Mouse (Mus musculus): ENCODE measurements around the gene Fstl4.
"Not testable (repeated sequence)": the region's sequence is repeated elsewhere in the genome, so short reads cannot be mapped to it uniquely, and the experiment has no call there.

Fstl4 gene

DNA sequence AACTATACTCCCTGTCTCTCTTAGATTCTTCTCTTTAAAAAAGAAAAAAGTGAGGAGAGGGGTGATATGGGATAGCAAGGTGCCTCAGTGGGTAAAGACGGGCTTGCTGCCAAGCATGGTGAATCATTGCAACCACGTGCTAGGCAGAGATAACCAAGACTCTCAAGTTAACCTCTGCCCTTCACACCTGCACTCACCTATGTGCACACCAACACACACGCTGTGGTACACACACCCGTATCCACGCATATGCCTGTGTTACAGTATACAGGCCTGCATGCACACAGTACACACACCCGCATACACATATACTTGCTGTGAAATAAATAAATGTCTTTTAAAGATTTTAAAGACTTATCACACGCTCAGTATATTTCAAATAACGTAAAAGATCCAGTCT lies 375.8 kb downstream of the Fstl4 start:
- no peak for DNase-seq

DNA sequence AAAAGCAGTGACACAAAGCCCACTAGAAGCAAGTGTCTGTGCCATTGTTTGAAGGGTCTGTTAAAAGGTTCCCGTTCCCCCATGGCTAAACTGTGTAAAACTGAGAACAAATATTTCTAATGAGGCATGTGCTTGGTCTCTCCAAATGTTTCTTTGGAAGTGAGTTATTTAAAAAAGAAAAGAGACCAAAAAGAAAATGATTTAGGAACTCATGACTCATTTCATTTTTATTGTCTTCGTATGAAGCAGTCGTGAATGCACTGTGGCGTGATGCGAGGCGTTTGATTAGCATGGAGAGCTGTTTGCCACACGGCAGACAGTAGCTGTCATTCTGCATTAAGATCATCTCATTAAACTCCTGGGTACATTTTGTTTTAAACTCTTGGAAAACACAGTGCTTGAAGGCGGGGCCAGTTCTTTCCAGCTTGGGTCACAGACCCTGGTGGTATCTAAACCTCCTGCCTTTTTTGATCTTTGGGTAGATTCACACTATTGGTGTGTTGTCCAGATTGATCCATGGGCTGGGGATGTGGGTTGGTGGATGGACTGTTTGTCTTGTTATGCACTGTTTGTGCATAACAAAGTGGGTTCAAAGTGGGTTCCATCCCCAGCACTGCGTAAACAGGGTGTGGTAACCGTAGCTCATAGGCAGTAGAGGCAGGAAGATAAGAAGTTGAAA lies 376.4 kb downstream of the Fstl4 start:
- DNase-seq: no peak

DNA sequence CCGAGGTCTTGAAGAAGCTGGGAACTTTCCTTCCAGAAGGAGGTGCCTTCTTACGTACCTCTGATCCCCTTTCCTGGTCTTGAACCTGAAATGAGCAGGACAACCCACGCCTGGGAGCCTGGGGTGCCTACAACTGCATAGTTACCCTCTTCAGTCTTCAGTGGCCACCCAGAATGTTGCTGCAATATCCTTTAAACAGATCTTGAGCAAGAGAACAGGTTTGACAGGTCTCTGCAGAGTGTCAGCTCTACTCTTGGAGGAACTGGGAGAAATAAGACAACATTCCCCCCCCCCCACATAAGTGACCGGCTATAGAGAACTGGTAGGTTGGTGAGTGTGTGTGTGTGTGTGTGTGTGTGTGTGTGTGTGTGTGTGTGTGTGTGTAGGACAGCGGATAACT lies 379.1 kb downstream of the Fstl4 start:
- no peak for DNase-seq

DNA sequence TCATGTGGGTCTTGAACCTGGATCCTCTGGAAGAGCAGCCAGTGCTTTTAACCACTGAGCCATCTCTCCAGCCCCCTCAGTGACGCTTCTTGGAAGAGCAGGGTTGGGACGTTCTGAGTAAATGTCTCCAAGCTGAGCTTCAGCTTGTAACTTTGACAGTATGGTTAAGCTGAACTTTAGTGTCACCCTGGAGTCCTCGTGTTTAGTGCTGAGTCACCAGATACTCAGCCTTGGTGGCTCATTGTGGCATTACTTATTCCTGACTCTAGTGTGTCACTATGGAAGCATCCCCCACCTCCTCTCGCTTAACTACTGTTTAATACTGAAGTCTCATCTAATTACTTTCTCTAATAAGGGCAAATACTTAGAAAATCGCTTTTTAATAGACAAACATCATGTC lies 380.1 kb downstream of the Fstl4 start:
- no peak for DNase-seq

DNA sequence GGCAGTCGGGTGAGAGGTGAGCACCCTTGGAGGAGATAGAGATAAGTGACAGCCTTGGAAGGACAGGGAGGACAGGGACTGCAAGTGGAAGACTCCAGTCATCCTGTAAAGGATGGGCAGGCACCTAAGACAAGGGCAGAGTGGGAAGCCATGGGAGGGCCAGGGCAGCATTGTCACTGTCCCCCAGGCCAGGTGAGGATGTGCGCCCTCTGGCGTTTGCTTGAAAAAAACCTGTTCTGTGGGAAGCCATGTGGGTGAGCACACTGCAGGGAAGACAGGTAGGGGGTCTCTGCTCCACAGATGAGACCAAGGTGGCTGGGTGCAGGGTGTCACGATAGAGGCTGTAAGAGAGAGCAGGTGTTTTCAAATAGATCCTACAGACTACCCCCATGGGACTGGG lies 381.9 kb downstream of the Fstl4 start:
- peak; percentile 42 for DNase-seq

DNA sequence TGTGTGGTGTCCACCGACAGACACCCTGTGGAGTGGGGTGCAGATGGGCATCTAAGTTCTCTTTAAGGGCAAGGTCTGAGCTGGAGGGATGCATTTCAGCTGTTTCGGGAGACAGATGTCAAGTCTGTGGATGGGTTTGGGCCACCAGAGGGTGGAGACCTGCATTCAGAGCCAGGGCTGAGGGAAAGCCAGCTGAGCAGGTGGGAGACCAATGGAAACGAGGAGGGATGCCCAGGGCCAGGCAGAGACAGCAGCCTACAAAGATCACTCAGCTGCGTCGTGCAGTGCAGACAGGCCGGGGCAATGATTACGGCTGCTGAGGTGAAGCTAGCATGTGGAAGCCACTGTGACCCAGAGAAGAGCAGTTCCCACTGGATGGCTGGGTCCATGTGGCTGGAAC lies 392.0 kb downstream of the Fstl4 start:
- no peak for DNase-seq

DNA sequence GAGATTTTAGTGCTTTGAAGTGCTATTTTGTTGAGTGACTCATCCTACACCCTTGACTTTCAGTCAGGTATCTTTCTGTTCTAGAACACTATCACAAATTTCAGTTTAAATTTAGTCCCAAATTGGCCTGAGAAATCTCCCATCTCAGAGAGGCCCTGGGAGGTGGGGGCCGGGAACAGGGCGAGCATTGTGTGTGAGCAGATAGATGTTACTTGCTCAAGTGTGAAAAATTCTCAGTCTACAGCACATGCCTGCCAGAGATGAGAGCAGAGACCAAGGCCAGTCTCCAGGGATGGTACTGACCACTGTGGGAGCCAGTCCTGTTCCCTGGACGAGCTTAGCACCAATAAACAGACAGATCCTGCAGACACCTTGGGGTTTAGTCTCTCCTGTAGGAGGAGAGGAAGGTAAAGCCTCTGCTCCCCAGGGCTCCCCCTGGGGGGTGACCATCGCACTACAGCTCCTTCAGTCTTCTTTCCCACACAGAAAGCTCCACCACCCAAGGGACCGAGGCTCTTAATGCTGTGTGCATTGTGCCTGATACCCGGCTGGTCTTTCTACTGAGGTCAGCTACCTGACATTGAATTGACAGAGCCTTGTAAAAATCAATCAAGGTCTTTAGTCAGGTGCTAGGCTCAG lies 393.3 kb downstream of the Fstl4 start:
- no peak for DNase-seq

DNA sequence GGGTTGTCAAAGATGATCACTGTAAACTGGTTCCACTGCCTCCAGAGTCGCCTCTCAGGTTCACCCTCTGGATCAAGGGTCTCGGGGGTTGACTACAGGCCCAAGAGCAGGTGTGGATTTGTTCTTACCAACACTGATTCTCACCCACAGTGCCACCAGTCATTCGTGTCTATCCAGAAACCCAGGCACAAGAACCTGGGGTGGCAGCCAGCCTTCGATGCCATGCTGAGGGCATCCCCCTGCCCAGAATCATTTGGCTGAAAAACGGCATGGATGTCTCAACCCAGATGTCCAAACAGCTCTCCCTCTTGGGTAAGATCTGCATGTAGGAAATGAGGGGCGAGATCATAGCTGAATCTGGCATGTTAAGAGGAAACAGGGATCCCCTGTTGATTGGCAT lies 398.0 kb downstream of the Fstl4 start:
- DNase-seq: no peak

DNA sequence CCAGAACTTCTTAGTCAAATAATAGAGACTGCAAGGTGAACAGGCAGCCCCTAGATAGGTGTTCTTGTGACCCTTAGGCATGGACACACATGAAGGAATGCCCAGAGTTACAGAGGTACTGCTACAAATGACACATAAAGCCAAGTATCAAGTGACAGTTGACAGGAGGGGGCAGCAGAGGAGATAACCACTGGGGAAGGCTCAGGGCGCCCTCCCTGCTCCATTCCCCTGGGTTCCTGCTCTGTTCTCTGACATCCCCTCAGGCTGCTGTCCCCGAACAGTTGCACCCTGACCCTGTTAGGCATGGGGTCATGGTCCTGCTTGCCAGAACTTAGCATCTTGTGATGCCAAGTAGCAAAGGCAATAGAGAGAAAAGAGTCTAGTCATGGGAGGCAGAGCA lies 402.0 kb downstream of the Fstl4 start:
- DNase-seq: no peak

DNA sequence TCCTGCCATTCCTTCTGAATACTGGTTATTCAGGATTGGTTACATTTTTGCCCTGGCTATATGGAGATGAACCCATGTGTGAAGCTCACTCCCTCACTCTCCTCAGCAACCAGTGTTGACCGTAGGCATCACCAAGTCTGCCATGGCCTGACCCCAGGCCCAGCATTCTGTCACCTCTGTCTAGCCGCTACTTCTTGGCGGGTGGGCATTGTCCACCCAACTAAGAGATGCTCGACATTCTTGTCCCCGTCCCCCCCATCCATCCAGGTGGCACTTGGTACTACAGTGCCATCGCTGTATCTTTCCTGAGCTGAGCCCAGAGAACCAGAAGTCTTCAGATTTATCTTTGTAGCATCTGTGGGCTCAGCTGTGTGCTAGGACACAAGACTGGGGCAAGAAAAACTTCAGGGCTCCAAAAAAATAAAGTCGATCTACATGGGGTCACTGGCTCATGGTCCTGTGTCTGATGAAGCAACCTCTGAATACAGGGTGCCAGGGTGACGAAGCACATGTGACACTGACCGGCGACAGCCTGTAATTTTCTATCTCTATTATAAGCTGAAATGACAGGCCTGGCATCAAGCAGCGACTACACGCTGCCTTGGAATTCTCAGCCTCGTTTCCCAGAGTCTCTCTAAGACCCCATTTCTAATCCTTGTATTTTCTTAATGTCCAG lies 417.9 kb downstream of the Fstl4 start:
- DNase-seq: no peak

DNA sequence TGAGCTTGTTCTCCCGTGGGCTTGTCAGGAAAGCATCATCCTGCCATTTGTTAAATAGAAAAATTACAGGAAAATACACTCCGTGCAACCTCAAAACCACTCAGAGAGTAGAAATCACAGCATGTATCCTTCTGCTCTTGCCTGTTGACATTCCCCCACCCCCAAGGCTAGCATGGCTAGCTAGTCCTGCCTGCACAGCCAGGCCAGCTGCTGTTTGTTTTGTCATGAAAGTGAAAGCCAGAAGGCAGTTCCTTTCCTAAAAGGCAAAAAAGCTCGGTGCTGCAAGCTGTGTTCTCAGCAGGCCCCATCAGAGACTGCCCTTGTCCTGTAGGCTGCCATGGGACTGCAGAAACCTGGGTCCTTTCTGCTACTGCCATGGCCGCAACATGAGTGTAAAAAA lies 418.4 kb downstream of the Fstl4 start:
- no peak for DNase-seq

DNA sequence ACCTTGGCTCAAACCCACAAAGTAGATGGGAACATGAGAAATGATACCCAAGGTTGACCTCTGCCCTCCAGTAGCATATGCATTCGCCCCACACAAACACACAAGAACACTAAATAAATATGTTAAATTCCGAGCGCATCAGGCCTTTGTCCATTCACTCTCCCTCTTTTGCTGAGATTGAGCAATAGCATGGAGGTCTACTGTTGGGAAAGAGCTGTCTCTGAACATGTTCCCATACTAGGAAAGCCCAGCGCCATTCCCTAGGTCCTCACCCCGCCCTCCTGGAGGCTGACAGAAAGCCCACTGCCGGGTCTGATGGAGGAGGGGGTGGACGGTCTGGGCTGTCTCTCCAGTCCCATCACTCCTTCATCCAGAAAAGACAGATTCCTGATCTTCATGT lies 419.6 kb downstream of the Fstl4 start:
- DNase-seq: no peak

DNA sequence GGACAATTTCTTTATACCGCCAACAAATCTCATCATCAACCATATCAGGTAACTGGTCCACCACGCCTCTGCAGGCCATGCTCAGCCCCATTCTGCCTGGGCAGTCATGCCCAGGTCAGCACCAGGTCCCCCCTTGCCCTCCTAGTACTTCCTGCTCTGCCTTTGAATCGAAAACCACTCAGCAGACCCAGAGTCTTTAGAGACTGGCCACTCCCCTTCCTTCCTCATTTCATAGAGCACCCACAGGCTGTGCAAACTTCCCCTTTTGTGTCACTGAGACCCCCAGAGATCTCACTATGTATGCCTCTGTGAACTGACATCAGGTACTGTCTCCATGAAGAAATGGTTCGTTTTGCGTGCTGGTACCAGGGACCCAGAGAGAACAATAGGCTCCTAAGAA lies 420.3 kb downstream of the Fstl4 start:
- no peak for DNase-seq

DNA sequence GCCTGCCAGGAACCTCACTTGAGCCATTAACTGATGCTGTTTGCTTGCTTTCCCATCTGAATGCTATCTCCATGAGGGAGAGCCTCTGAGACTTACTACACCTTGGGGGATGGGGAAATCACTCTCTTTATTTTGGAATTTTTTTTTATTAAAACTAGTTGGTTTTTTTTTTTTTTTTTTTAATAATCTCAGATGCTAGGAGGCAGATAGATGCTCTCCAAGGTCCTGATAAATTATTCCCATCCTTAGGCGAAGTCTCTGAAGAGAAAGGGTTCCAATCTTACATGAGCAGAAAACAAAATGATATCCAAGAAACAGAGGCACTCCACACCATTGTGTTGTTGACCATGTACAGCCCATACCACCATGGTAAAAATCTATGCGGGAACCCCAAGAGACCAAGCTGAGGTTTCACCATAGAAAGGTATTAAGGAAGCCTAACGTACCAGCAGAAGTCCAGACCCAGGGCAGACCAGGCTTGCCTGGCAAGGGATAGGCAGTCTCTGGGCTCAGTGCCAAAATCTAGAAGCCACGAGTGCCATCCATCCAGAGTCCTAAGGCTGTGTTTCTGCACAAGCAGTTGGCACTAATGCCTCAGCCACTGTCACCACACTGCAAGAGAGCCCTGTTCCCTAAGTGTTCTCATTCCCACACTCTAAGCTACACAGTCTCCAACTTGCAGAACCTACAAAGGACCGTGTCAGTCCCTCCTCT lies 423.1 kb downstream of the Fstl4 start:
- peak; percentile 15 for DNase-seq

DNA sequence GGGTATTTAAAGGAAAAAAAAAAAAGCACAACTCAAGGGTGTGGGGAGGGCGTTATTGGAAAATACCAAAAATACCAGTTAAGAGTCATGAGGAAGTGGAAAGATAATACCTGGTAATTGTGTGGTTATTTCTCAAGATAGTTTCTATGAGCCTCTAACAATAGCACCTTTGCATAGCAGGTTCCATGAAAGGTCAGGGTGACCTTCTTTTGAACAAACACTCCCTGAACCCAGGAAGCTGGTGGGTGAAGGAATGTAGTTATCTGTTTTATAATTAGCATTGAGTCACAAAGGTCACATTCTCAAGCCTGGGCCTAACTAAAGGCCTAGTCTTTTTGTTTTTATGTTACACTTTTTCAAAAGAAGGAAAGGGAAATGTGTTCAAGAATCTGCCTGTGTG lies 432.1 kb downstream of the Fstl4 start:
- DNase-seq: not testable (repeated sequence)

DNA sequence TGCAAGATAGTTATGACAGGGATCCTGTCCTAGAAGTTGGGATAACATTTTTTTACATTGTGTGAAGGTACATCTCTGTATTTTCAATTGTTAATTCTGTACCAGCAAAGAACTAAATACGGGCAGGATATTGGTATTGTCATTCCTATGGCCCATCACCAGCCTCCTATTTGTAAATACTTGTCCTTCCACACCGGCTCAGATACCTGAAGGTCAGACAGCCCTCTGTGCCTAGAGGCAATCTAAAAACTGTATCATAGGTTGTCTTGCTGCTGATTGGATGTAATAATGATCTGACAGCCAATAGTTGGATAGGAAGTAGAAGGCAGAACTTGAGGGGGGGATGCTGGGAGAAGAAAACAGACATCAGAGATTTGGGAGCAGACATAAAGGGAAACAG lies 432.7 kb downstream of the Fstl4 start:
- no peak for DNase-seq

DNA sequence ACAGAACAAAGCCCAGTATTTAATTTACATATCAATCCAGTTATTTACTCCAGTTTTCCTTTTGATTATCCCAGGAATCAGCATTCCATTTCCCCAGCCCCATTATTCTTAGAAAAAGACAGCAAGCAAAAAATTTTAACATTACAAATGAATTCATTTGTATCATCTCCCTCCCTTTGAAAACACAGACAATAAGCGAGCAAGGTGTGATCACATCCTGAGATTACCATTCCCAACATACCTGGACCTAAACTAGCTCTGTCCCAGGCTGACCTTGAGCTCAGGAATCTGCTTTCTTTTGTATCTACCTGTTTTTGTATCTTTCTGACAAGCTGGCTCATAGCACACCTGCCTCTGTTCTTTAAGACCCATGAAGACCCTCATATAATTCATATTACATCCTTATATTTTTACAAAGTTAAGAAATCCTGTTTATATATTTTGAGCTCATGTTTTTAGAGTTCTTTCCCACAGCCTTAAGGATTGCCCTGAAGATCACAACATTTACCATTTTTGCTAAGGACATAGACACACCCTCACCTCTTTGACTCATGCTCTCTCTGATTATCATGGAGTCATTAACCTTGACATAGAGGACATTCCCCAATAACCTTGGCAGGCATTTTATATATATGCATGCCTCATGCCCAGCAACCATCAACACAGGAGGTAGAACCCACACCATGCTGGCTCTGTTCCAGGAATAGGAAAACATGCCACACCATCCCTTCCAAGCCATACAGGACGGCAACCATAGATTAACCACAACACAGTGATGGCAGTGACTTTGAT lies 438.2 kb downstream of the Fstl4 start:
- no peak for DNase-seq

DNA sequence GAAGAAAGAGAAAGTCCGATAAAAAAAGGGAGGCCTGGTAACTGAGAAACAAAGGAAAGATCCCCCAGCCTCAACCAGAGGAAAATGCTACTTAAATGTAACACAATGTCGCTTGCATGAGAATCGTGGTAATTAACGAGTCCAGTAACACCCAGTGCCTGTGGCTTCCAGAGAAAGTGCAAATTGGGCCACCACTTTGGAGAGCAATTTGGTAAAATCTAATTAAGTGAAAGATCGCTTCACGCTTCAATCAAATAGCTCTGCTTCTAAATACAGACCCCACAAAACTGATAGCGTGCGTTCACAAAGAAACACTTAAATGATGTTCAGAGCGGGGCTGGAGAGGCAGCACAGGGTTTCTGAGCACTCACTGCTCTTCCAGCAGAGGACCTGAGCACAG lies 446.4 kb downstream of the Fstl4 start:
- DNase-seq: no peak

DNA sequence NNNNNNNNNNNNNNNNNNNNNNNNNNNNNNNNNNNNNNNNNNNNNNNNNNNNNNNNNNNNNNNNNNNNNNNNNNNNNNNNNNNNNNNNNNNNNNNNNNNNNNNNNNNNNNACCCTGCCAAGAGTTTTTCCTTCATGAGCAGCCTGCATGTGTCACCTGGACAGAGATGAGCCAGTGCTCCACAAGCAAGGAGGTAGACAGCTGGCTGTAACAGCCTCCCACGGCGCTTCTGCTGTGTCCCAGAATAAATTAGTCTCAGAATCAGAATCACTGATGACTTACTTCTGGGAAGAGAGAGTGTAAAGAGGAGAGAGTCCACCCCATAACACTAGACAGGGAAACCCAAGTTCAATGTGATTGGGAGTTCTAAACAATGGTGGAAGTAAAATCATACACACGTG lies 464.6 kb downstream of the Fstl4 start:
- DNase-seq: no peak

DNA sequence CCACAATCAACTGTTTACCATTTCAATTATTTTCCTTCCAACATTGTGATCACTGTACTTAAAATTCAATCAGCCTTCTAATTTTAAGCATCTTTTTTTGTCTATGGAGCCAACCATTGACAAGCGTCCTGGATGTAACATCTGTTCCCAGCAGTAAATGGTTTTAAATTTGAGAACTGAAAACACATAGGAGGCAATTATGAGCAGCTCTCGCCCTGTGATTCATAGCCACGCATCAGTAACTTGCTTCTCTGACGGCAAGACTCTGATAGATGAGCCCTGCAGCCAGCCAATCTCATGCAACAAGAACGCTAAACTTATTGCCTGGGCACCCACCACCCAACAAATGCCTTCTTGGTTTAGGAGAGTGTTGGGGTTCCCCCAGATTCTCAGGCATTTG lies 467.4 kb downstream of the Fstl4 start:
- DNase-seq: no peak

DNA sequence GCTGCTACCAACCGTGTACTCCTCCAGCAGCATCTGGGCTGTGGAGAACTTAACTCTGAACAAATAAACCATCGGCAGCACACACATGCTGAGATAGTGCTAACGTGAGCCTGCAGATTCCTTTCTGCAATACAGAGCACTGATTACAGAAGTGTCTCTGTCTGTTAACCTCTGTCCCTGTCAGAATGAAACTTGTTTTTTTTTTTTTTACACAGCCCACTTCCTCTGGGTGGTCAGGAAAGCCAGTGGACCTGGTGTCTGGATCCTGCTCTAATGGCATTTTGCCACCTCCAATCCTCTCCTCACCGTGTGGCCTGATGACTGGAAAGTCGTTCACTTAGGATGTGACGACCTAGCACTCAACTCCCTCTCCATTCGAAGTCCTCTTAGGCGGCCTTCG lies 469.2 kb downstream of the Fstl4 start:
- no peak for DNase-seq

All from kidney, adult 18-20 months (tissue).